Mouse (Mus musculus): ENCODE measurements at regions not wholly inside any gene's neighbourhood (a gene's known extent, or its start where the extent isn't known, plus 50 kb on each side); places are given as distances from the start of the nearest gene placed in this dataset.

DNA sequence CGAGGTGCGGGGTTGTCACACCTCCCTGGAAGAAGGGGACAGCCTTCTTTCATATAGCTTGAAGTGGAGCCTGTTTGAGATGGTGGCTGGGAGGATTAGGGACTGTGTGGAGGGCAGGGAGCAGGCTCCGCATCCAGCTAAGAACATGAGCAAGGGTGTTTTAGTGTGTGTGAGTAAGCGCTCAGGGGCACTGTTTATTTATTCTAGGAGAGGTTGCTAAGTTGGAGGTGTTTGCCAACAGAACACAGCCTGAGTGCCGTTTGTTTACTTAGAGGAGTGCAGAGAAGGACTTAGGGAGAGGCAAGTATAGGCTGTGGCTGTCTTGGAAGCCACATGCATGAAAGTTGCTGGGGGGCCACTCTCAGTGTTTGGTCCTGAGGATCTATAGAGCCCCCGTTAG lies 61.2 kb upstream of the Cdon start:
- TF ChIP-seq ZNF384 (IDR thresholded peaks at IDR 0.05; ENCODE audit: low read depth, low read length) (no peak), GABPA (IDR thresholded peaks at IDR 0.05; ENCODE audit: insufficient replicate concordance, low read depth, low read length) (no peak), MAFK (IDR thresholded peaks at IDR 0.05; ENCODE audit: insufficient replicate concordance, low read length) (no peak), POLR2A (IDR thresholded peaks at IDR 0.05; ENCODE audit: low read depth, low read length) (no peak), IRF4 (IDR thresholded peaks at IDR 0.05; ENCODE audit: low read depth, low read length) (no peak), PAX5 (IDR thresholded peaks at IDR 0.05; ENCODE audit: low read length) (no peak), EP300 (IDR thresholded peaks at IDR 0.05; ENCODE audit: low read length) (no peak), CTCF (conservative IDR thresholded peaks at IDR 0.05 in 1 of 2, IDR thresholded peaks at IDR 0.05 in 1 of 2; ENCODE audit: low read depth in 2 of 2, low read length in 2 of 2) (no peak), MAX (IDR thresholded peaks at IDR 0.05; ENCODE audit: low read length) (no peak), KAT2A (IDR thresholded peaks at IDR 0.05; ENCODE audit: insufficient replicate concordance, low read length) (no peak), CHD1 (IDR thresholded peaks at IDR 0.05; ENCODE audit: low read depth, low read length) (no peak)
